Mouse (Mus musculus): ENCODE data around the gene Sh2d6. TPM values are rescaled to one million over a fixed set of nuclear protein-coding genes. Genes with fewer than 3 reads are reported as not detected.

Gene Sh2d6
- 0.02 and 0.04 TPM in 2 replicates for polyA plus RNA-seq (2012; rRNA removed)

DNA sequence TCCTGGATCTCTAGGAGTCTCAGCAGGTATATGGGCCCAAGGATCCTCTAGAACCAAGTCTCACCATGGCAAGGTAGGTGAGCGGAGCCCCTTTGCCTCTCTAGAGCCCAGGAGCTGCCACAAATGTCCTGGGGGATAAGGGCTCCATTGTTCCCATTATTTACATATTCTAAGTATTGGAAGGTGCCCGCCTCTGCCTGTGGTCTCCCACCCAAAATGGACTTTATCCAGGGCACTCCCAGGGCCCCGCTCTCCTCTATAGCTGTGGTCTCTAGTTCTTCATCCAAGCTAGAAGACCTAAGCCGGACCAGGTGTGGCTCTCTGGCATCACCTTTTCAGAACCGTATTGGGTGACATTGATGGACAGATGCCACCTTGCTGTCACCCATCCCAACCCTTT is at the start of gene Sh2d6:
TSS of gene Sh2d6 (minus strand) at position 101 of the 400 bp plus-strand sequence.

DNA sequence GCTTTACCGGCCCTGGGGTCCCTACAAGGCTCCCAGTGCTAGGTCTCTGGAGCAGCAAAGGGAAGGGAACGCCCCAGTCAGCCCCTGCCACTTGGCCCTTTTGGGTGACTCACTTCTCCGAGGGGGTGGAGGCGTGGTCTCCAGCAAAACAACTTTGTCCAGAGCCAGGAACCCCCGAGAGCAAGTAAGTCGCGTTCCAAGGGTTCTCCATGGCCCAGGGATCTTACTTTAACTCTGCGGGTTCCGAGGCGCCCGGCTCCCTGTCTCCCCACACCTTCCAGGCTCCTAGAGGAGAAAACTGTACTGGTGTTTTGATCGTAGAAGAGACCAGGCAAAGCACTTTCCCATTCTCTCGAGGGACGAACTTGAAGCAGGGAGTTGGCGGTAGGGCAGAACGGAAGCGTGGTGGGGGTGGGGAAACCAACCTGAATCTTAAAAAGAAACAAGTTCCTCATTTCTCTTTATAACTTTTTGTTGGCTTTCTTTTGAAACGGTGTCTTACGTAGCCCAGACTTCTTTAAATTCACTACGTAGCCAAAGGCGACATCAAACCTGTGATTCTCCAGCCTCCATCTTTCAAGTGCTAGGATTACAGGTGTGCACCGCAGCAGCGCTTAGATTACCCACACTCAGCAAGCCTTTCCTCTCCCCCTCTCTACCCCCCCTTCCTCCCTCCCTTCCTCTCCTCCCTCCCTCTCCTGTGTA is 22.9 kb upstream of the Sh2d6 start, which contains the start of gene Capg:
TSS of gene Capg (plus strand) at position 109 of the 705 bp plus-strand sequence.

Other genes with a start within 250 kb of the Sh2d6 start
- 0.05 and 0.15 TPM in 2 replicates for gene Sftpb, start 217.1 kb downstream of the Sh2d6 start, polyA plus RNA-seq (2012; rRNA removed)
- gene Usp39, start 176.5 kb downstream of the Sh2d6 start, polyA plus RNA-seq (2012; rRNA removed), result 19.8 and 20.1 TPM in 2 replicates
- gene 0610030E20Rik, start 174.4 kb downstream of the Sh2d6 start, polyA plus RNA-seq (2012; rRNA removed), result 10.1 and 12.6 TPM in 2 replicates
- 110 and 118 TPM in 2 replicates for gene Tmem150a, start 166.3 kb downstream of the Sh2d6 start, polyA plus RNA-seq (2012; rRNA removed)
- 42.4 and 42.6 TPM in 2 replicates for gene Rnf181, start 154.8 kb downstream of the Sh2d6 start, polyA plus RNA-seq (2012; rRNA removed)
- gene Vamp5, start 141.2 kb downstream of the Sh2d6 start, polyA plus RNA-seq (2012; rRNA removed), result 42.2 and 50.9 TPM in 2 replicates
- gene Vamp8, start 131.0 kb downstream of the Sh2d6 start, polyA plus RNA-seq (2012; rRNA removed), result 162 and 166 TPM in 2 replicates
- gene Ggcx, start 107.4 kb downstream of the Sh2d6 start, polyA plus RNA-seq (2012; rRNA removed), result 21.8 and 25.1 TPM in 2 replicates
- gene Mat2a, start 82.1 kb downstream of the Sh2d6 start, polyA plus RNA-seq (2012; rRNA removed), result 70.1 and 74.0 TPM in 2 replicates
- 15.2 and 16.7 TPM in 2 replicates for gene Capg, start 22.7 kb upstream of the Sh2d6 start, polyA plus RNA-seq (2012; rRNA removed)
- 5.0 TPM in 2 replicates for gene Elmod3, start 76.7 kb upstream of the Sh2d6 start, polyA plus RNA-seq (2012; rRNA removed)
- gene Retsat, start 76.8 kb upstream of the Sh2d6 start, polyA plus RNA-seq (2012; rRNA removed), result 39.8 and 42.0 TPM in 2 replicates
- gene Tgoln1, start 95.3 kb upstream of the Sh2d6 start, polyA plus RNA-seq (2012; rRNA removed), result 14.1 and 14.2 TPM in 2 replicates